Mouse (Mus musculus) gastrocnemius, postnatal 10 days (tissue): ENCODE measurements around the gene Proser2. TPM values are rescaled to one million over a fixed set of nuclear protein-coding genes. Genes with fewer than 3 reads are reported as not detected.

Experiments used
- DNase-seq: peaks from one replicate; pipeline ENCODE4 v3.0.0; 2021; ENCODE audit warnings: mixed read lengths
- long read RNA-seq, 2 experiments: library from polyadenylated mRNA; stranded (forward); transcript quantifications; one replicate each; pipeline ENCODE4 v2.0.0; 2021
- total RNA-seq, 2 experiments: library from RNA; stranded (reverse); gene quantifications; 2 replicates each; pipeline ENCODE4 v1.2.3; 2021

Proser2 gene
- 1 to 10 TPM; 4.0 to 4.4 TPM for total RNA-seq
- long read RNA-seq, experiment 1, full-length matches to known transcripts = 18 of 27 reads
- long read RNA-seq, experiment 1, partial matches to known transcripts = 5 of 27 reads
- long read RNA-seq, experiment 1, other reads (novel, unspliced or antisense) = 4 of 27 reads
- long read RNA-seq, experiment 2, full-length matches to known transcripts = 13 of 20 reads
- long read RNA-seq, experiment 2, partial matches to known transcripts = 5 of 20 reads
- long read RNA-seq, experiment 2, other reads (novel, unspliced or antisense) = 2 of 20 reads

DNA sequence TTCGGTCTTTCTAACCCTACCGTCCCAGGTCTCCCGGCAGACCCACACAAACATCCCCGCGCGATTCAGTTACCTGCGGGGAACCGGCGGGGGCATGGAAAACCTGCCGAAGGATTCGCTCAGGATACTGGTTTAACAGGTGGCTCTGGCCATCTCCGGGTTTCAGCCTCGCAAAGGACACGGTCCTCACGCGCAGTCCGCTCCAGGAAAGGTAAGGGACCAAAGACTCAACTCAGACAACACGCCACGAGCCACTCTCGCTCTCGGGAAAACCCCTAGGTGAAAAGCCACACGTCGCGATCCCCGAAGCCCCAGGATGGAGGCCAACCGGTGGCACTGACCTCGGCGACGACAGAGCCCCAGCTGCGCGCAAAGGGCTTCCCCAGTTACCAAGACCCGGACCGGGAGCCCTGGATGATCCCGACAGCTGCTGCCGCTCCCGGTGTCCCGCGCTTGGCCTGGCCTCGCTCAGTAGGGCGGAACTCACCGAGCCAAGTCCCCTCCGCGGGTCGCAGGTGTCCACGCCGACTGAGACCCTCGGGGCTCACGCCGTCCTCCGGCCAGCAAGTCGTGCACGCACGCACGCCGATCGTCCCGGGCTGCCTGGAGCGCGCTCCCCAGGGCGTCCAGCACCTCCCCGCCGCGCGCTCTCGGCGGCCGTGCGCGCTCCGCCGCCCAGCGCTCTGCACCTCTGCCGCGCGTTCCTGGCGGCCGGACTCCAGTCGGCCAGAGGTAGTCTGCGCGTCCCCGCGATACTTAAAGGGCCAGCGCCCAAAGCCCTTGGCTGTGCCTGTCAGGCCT, at the start of gene Proser2:
Gene Proser2 (minus strand): TSS at position 657 of the 801 bp plus-strand sequence.
- DNase-seq = peak; percentile 77

DNA sequence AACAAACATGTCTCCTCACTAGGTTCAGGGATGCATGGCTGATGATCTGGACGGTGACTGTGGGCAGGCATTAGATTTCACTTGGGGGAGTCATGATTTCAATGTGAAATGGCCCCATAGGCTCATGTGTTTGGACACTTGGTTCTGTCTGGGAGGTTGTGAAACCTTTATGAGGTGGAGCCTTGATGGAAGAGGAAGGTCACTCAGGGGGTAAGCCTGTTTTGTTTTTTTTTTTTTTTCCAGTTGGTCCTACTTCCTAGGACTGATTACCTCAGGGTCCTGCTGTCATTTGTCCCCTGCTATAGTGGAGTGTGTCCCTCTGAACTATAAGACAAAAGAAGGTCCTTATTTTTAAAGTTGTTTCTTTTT, 49.7 kb upstream of the Proser2 start:
- DNase-seq = no peak

DNA sequence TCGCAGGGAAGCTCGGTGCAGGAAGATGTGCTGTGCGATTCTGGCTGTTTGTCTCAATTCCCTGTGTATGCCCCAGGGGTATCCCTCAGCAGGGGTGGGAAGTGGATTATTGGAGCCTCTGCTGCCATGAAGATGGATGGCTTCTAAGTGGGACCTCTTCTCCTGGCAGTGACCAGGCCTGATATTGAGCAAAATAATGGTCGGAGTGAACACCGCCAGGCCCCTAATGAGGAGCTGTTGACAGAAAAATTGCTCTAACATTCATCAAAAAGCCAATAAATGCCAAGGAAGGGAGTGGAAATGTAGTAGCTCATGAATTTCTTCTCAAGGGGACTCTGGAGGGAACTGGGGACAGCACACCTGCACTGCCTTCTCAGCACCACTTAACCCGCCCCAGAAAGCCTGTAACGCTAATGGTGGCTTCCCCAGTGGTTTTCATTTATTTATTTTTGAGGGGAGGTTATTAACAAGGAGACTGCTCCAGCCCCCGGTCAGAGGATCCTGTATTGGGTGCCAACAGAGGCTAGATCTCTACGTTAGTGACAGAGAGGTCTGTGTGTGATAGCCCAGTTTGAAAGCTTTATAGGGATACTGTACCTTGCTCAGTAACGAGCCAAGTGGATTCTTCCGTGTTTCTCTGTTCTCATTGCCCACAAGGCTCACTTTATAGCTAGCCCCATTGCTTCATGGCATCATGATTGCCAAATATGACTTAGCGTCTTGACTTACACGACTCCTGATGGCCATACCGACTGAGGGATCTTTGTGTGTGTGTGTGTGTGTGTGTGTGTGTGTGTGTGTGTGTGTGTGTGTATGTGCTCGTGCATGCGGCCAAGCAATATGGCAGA, 49.1 kb upstream of the Proser2 start:
- no peak for DNase-seq

DNA sequence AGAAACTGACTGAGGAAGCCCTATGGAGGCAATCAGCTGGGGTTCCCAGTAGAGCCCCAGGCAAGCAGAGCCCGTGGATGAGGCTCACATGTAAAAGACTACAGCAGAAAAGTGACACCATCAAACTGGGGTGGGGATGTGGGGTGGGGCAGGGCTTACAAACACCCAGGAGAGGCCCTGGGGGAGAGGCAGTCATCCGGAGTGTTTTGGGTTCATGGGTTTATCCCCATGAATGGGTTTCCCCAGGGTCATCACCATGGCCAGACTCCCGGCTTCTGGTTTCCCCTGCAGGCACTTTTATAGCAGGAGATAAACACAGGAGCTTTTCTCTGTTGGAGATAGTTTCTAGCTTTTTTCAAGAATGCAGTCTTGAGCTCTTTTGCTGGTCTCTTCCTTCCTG, 43.0 kb upstream of the Proser2 start:
- no peak for DNase-seq

DNA sequence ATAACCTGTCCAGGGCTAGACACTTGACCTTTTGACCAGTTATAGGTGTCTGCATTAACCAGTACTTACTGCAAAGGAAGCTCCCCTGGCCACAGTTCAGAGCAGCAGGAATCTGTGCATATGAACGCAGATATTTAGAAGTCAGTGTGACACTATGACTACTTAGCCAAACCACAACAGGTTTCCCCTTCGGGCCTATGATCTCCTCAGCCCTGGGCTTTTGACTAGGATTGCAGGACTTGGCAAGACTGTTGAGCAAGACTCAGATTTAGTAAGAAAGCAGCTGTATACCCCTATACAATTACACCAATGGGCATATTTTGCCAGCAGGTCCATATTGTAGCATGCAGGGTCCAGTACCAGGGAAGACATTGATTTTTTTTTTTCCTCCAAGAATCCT, 38.5 kb upstream of the Proser2 start:
- no peak for DNase-seq

DNA sequence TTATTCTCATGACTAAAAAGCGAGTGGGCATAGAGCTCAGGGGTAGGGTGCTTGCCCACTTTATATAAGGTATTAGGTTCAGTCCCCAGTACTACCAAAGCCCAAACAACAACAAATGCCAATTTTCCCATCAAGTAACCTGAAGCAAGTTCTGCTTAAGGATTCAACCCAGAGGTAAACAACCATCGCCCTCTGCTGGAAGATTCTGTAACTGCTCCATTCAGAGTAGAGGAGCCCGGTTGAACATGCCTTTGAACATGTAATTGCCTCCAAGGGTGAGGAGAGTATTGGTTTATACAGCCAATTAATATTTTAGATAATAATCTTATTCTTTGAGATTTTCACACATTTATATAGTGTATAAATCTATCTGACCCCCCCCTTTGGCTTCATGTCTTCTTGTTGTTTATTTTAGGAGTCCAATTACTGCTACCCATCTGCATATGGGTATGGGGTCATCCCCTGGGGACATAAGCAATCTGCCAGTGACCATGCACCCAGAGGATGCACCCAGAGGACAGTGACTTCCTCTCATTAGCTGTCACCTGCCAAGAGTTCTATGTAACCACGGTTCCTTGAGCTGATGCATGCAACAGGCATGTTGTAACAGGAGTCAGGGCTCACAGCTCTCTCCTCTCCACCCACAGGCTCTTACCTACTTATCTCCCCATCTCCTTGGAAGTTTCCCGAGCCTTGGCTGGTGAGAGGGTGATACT, 38.0 kb upstream of the Proser2 start:
- DNase-seq = peak; percentile 73

DNA sequence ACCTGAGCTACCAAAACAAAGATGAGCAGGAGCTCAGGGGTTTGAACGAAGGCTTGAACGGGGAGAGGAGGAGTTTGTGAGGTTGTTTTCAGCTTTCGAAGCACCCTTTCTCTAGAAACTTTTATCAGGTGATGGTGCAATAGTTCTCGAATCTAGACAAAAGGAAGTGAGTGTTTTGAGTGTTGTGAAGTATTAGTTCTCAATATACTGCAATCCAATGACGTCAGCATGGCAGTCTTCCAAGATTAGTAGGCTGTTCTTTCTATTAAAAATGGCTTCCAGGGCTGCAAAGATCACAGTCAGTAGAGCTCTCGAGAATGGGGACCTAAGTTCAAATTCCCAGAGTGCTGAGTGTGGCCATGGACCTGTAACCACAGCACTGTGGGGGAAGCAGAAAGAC, 35.8 kb upstream of the Proser2 start:
- DNase-seq = no peak

DNA sequence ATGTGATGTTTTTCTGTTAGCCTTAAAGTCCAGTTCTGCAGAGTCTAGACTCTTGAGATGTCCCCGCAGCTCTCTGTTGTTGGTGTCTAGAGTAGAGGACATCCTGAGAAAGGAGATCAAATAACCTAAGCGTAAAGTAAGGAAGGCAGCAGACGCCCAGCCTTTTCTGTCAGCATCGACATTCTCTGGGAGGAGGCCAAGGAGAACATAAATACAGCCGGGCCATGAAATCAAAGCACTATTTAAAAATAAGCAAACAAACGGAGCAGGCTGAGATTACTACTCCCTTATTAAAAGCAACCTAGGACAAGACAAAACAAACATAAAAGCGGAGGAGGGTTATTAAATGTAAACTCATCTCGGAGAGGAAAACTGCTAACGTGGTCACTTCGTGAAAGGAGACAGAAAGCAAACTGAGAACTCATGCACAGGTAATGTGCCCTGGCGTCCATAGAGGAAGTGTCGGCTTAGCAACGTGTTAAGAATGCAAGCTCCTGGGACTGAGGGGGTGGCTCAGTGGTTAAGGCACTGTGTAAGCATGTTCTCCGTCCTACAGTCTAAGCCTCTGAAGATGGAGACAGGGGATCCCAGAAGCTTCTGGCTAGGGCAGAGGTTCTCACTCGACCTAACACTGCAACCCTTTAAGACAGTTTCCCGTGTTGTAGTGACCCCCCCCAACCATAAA, 34.7 kb upstream of the Proser2 start:
- DNase-seq = no peak

DNA sequence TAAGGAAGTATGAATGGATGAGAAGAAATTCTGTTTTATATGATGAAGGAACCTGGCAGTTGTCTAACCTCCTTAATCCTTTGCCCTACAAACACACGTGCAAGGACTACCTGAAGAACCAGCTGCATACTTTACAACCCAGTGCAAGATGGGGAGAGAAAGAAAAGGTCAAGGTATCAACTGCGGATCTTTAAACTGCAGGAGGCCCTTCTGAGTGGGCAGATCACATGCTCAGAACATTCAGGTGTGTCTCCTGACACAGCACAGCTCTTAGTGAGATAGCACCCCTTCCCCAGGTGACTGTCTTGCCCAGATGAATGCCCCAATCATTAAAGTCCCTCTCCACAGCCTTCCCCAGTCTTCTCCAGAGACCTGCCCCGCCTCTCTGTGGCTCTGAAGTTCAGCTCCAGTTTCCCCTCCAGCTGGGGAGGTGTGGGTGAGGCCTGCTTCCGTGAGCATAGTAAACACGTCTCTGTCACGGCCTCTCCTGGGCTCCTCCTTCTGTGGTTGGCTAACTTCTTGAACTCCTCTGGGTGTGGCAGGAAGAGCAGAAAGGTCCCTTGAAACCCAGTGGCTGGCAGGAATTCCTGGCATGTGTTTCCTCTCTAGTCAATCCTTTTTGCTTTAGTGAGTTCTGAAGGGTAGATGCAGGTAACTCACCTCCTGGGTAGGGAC, 32.5 kb upstream of the Proser2 start:
- DNase-seq = no peak

DNA sequence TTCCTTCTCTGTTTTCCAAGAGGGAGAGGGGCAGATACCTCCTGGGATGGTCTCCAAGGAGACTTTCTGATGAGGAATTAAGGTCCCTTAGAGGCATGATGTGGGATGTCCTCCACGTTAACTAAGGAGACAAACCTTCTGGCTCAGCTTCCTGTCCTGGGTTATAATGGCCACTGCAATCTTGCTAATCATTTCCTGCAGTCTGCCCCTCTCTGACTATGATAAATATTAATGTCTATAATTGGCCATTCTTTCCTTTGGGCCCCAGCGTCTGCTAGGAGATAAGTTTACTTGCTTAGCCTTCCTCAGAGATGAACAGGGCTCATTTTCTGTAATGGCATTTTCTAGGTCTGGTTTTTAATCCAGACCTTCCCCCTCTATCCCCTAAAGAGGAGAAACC, 29.7 kb upstream of the Proser2 start:
- no peak for DNase-seq

DNA sequence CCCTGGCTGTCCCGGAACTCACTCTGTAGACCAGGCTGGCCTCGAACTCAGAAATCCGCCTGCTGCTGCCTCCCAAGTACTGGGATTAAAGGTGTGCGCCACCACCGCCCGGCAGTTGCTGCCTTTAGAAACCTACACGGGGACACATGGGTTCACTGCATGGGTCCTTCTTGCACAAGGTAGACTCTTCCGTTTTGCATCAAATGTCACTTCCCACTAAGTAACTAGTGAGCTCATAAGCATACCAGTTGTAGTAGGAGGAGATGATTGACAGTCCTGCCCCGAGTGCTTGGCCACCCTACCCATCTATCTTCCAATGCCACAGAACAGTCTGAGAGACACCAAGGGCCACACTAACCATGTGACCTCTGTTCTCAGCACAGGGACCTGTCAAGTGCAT, 29.2 kb upstream of the Proser2 start:
- no peak for DNase-seq

DNA sequence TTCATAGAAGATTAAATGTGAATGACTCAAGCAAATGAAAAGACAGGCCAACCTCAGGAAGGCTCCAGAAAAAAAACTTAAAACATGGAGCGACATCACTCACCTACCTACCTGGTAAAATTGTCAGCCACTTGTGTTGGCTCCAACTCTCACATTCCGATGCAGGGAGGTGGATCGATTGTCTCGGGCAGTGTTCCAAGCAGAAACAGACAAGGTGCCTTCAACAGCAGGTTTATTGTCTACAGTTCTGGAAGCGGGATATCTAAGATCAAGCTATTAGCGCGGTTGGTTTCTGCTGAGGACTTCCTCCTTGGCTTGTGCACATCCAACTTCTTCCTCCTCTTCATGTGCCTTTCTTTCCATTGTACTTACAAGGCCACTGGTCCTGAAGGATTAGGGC, 27.6 kb upstream of the Proser2 start:
- no peak for DNase-seq

DNA sequence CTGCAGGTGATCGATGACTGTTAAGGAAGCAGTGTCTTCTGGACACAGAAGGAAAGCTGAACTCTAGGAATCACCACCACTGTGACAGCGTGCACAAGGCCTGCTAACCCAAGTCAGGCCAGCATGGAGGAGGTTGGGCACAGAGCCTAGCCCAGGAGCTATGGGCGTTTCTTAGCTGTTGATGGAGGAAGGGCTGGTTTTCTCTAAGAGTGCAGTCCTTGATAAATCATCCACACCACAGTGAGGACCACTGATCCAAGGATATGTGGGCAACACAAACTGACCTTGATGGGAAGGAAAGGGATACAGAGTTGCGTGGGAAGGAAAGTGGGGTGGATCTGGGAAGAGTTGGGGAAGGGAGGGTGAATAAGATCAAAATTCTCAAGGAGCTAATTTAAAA, 27.2 kb upstream of the Proser2 start:
- no peak for DNase-seq

DNA sequence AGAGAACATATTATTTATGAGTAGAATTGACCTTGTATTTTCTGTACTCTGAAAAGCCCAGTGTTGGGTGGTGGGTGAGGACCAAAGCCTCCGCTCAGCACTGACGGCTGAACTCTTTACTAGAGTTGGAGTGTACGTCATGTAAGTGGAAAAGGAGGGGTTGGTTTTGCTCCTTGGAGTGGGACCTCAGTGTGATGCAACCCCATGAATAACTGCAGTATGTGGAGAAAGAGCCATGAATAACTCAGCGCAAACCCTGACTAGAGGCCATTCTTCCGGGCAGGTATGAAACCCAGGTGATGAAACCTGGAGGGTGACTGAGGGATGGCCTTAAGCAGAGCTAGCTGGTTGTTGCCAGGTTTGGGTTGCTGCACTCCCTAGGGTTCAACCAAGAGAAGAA, 19.8 kb upstream of the Proser2 start:
- no peak for DNase-seq

DNA sequence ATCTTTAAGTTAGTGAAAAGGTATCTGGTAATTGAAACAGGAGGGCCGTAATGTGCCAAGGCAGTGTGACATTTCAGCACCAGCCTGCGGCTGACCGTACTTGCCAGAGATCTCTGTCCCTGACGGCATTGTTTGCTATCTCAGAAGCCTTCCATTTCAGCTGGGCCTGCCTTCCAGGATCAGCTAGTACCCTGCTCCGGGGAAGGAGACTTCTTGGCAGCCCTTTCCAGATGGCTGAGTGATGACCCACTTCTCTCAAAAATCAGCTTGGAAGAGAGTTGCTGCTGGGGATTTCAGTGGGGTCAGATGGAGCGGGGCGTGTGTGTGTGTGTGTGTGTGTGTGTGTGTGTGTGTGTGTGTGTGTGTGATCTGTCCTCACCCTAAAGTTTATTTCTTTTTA, 16.9 kb upstream of the Proser2 start:
- no peak for DNase-seq

DNA sequence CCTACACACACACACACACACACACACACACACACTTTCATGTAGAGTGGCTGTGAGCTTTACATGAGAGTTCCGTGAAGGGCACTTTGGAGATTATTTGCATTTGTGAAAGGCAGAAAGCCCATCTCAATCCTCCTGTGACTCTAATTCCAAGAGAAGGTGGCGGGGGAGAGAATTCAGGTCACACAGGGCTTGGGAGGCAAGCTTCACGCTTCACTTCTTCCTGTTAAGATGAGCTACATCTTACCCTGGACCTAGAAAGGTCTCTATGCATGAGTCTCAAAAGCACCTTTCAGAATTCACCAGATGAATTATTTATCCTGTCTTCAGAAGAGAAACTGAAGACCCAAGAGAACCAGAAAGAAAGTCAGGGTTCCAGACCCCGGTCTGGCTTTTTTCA, 16.2 kb upstream of the Proser2 start:
- no peak for DNase-seq

DNA sequence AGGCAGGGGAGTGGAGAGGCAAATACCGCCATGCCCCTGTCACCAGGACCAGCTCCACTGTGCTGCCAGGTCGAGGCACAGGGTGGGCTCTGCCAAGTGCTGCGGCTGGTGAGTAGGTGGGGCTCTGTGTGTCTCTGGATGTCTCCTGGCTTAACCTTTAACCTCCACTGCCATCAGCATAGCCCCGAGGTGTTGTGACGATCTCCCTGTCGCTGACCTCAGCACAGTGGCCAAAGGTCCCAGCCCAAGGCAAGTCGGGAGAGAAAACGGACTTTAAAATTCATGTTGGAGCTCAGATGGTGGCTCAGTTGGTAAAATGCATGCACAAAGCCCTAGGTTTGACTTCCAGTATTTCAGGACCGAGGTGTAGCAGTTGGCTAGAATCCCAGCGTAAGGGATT, 15.6 kb upstream of the Proser2 start:
- DNase-seq = no peak

DNA sequence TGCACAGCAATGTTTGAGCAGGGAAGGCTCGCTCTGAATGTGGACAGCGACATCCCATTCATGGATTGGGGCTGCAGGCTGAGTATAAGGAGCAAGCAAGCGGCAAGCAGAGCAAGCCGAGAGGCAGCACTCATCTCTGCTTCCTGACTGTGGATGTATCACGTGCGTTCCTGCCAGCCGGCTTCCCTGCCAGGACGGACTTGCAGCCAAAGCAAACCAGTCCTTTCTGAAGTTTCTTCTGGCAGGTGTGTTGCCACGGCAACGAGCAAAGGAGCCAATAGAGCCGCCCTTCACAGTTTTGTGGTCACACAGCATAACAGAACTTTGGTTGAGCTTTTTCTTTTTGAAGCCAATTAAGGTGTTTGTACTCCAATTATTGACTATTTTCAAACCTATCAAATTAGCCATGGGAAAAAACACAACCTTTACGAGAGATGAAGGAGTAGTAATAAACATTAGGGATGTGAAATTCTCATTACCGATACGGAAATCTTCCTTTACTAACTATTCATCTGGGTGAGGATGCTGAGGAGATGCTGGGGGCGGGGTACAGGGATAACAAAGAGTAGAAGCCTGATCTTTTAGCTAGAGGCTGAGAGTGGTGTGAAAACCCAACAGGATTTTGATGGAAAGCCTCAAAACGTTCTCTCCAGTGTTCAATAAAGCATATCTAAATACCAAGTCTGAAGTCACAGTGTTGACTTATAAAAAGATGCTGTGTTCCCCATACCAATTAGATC, 13.1 kb upstream of the Proser2 start:
- DNase-seq = no peak

DNA sequence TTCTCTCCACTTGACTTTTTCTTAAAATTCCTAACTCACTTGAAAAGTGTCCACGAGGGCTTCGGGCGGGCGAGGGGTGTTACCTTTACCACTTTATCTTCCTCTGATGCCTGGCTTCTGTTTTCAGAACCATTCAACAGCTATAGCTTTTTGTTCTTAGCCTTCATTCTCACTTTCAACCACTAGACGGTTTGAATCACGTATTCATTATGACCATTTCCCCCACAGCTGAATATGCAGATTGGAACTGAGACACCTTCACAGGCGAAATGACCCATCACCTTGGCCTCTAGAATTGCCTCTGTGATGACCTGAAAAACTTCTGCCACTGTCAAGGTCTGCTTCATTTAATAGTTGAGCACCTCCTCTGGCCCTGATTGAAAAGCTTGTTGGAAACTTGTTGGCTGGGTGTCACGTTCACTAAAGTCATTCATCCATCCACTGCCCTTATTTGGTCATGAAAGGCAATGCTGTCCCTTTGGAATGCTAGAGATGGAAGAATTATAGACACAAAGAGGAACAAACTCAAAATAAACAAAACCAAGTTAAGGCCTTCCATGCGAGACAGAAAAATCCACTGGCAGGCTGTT, 10.7 kb upstream of the Proser2 start:
- DNase-seq = no peak

DNA sequence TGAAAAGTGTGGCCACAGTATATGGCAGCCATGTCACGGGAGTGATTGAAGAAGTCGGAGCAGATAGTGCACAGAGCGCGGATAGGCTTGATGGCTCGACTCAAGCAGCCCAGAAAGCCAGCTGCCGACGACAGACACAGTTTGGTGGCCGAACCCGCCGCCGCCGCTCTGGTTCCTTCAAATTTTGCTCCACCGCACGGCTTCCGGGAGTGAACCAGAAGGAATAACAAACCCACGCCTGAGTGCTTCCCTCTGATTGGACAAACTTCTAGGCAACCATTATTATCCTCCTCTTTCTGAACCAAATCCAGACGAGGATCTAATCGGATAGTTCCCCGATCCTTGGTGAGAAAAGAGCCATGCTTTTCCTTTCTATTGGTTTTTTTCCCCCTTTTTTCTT, 3.9 kb upstream of the Proser2 start:
- no peak for DNase-seq
